Mouse (Mus musculus): ENCODE measurements around the gene Asb8. TPM values are rescaled to one million over a fixed set of nuclear protein-coding genes. Genes with fewer than 3 reads are reported as not detected.

Asb8 gene
- polyA plus RNA-seq, 1 experiment from 2014 or later: 54.9 TPM

DNA sequence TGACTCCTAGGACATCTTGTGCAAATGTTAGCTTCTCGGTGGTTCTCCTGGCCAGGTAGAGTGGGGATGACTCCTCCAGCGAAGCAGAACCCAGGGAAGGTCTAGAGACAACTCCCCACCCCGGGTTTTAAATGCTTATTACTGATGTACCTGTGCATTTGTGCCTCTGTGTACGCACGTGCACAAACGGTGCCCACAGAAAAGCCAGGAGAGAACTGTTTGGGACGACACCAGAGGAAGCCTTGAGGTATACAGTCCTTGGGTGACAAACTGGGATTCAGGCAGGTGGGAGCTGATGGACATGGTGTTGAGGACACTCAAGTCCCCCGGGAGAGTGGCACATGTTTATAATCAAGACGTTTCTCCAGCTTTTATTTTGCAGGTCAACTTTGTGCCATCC lies 5.5 kb upstream of the Asb8 start:
- H3K36me3 ChIP-seq: no peaks in the 10 kb centered on the region
- peak overlapping the region; percentile 10; the same call in 1 of the 2 replicates for H3K9ac ChIP-seq (replicated peaks)
- H3K9me3 ChIP-seq: no peaks in the 10 kb centered on the region
- H3K4me2 ChIP-seq (replicated peaks): peak overlapping the region; percentile 84
- ATAC-seq: no peak
- WGBS: 76% methylated on average over 9 of the region's 9 CpGs
- peaks cover 31% of the 10 kb centered on the region for H3K27me3 ChIP-seq
- peaks cover 62% of the 10 kb centered on the region for H3K4me1 ChIP-seq (replicated peaks)
- H3K27ac ChIP-seq: no peak overlapping the region
- peak overlapping the region; percentile 64 for H3K4me3 ChIP-seq (replicated peaks)

DNA sequence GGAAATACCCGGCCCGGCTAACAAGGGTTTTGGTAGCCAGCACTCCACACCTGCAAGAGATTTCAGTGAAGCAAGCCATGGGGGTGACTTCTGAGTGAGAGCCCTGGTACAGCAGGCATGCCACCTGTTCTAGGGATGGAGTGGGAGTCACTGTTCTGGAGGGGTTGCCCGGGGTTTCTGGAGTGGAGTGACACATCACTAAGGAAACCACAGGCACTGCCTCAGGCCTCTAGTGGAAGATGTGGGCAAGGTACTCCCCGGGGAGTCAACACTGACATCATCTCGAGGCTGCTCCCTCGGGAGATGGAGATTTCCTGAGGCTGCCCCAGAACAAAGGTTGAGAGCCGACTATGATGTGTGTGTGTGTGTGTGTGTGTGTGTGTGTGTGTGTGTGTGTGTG lies 4.9 kb upstream of the Asb8 start:
- no peaks in the 10 kb centered on the region for H3K36me3 ChIP-seq
- no peak overlapping the region for H3K27ac ChIP-seq
- H3K27me3 ChIP-seq: peaks cover 34% of the 10 kb centered on the region
- 33% methylated on average over 7 of the region's 7 CpGs for WGBS
- peaks cover 62% of the 10 kb centered on the region for H3K4me1 ChIP-seq (replicated peaks)
- peak overlapping the region; percentile 77; the same call in 1 of the 2 replicates for H3K9ac ChIP-seq (replicated peaks)
- peak overlapping the region; percentile 64 for H3K4me3 ChIP-seq (replicated peaks)
- H3K4me2 ChIP-seq (replicated peaks): peak overlapping the region; percentile 84
- no peak for ATAC-seq
- H3K9me3 ChIP-seq: no peaks in the 10 kb centered on the region

DNA sequence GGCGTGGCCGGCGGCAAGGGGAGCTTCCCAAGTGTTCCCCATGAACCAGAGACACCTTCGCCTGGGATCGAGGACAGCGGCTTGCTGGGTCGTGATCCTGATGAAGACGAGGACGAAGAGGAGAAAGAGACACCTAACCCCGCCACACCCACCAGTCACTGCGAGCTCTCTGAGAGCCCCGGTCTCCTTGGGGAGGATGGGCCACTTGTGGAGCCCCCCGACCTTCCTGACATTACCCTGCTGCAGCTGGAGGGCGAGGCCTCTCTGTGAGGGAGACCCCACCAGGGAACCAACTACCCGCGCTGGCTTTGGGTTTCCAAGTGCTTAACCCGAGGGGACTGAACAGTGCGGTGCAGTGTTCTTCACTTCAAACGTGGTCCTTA lies 3.2 kb upstream of the Asb8 start:
- Histone ChIP-seq H3K4me1 (replicated peaks) (peaks cover 58% of the 10 kb centered on the region), H3K27me3 (peaks cover 32% of the 10 kb centered on the region), H3K36me3 (no peaks in the 10 kb centered on the region), H3K4me2 (replicated peaks) (peak overlapping the region; percentile 84), H3K9me3 (no peaks in the 10 kb centered on the region), H3K4me3 (replicated peaks) (peak overlapping the region; percentile 64), H3K9ac (replicated peaks) (peak overlapping the region; percentile 77), H3K27ac (no peak overlapping the region; the same call in 1 of the 2 replicates)
- ATAC-seq: no peak
- 3% methylated on average over 19 of the region's 19 CpGs for WGBS

DNA sequence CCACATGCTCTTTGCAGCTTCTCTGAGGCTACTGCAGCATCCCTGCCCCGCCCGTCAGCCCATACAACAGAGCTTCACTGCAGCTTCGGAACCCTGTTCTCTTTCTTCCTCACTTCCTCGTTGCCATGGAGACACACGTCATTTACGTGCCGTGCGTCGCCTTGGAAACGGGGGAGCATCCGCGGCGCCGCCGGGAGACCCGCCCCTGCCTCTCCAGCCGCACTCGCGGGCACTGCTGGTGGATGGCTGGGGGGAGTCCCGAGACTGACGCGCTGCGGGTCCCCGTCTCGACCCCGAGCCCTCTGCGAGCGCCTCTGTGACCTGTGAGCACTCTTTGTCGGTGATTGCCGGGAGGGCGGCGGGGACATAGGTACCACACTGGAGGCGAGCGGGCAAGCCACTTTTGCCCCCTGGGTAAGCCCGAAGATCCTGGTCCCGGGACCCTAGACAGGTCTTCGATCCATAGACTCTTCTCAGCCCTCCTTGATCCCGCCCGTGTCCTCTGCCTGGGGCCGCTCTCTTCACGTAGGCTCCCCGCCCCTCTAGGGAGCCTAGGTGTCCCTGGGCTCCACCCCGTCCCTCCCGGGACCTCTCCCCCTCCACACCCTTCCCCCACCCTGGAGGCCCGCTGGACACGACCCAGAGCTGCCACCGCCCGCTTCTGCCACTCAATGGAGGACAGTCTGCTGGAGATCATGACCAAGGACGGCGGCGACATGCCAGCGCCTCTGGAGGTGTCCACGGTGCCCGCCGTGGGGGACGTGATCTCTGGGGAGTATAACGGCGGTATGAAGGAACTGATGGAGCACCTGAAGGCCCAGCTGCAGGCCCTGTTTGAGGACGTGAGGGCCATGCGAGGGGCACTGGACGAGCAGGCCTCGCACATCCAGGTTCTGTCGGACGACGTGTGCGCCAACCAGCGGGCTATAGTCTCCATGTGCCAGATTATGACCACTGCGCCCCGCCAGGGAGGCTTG lies 2.5 kb upstream of the Asb8 start:
- ATAC-seq: peak; percentile 96
- peaks cover 29% of the 10 kb centered on the region for H3K27me3 ChIP-seq
- WGBS: under 1% methylated on average over 69 of the region's 69 CpGs
- peak overlapping the region; percentile 77 for H3K9ac ChIP-seq (replicated peaks)
- no peaks in the 10 kb centered on the region for H3K36me3 ChIP-seq
- H3K27ac ChIP-seq: peak overlapping the region; percentile 97
- peak overlapping the region; percentile 84 for H3K4me2 ChIP-seq (replicated peaks)
- H3K4me1 ChIP-seq (replicated peaks): peaks cover 54% of the 10 kb centered on the region
- H3K4me3 ChIP-seq (replicated peaks): peak overlapping the region; percentile 64
- H3K9me3 ChIP-seq: no peaks in the 10 kb centered on the region

DNA sequence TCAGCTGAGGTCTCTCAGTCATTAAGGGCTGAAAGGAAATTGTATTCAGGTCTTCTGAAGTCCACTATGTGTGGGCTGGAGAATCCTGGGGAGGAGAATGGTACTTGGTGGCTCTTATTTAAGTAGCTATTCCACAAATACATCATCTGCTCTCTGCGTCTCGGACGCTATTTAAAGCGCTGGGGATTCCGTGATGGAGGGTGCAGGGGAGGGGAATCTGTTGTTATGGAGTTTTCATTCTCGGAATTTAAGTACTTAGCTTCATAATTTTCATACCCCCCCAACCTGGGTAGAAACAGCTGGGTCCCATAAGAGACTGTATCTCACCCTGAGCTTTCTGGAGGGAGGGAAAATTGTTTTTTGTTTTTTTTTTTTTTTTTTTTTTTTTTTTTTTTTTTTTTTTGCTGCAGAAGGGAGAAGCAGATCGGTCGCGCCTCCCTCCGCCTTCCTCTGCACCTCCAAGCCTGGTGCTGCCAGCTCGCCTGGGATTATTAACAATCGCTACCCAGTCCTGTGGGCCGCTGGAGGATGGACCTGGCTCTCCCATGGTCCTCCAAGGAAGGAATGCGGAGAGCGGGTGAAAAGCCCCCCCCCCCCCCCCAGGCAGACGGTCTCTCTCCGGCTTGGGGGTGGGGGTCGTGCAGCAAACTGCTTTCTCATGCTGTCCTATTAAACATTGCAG lies 1.7 kb upstream of the Asb8 start, which contains the start of gene Ccdc184:
Gene Ccdc184 (plus strand): TSS at position 196 of the 682 bp plus-strand sequence.
- H3K9me3 ChIP-seq: no peaks in the 10 kb centered on the region
- H3K27me3 ChIP-seq: peaks cover 29% of the 10 kb centered on the region
- peaks cover 50% of the 10 kb centered on the region for H3K4me1 ChIP-seq (replicated peaks)
- peak within 1 kb of the TSS; percentile 84 for H3K4me2 ChIP-seq (replicated peaks)
- peak within 1 kb of the TSS; percentile 64 for H3K4me3 ChIP-seq (replicated peaks)
- WGBS: under 1% methylated on average over 18 of the region's 18 CpGs
- no peaks in the 10 kb centered on the region for H3K36me3 ChIP-seq
- H3K27ac ChIP-seq: peak within 1 kb of the TSS; percentile 97
- ATAC-seq: peak; percentile 86
- H3K9ac ChIP-seq (replicated peaks): peak within 1 kb of the TSS; percentile 77

DNA sequence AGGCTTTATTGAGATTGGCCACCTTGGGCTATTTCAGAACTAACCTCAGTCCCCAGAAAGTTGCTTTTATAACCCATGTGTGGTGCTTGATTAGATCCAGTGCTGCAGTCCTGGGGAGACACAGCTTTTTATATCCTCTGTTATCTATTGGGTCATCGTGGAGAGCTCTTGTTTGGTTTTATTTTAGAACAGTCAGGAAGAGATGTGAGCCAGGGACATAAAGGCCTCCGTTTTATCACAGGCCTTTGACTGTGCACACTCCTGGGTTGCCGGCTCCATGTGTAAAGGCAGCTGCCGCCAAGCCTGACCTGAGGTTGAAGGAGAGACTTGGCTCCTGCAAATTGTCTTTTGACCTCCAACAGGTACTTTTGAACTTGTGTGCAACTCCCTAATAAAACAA lies 2.9 kb downstream of the Asb8 start:
- no peak overlapping the region for H3K4me2 ChIP-seq (replicated peaks)
- H3K4me1 ChIP-seq (replicated peaks): peaks cover 9% of the 10 kb centered on the region
- H3K36me3 ChIP-seq: no peaks in the 10 kb centered on the region
- H3K27ac ChIP-seq: no peak overlapping the region
- H3K4me3 ChIP-seq (replicated peaks): no peak overlapping the region
- H3K9ac ChIP-seq (replicated peaks): no peak overlapping the region
- 85% methylated on average over 4 of the region's 4 CpGs for WGBS
- H3K27me3 ChIP-seq: peaks cover 6% of the 10 kb centered on the region
- no peak for ATAC-seq
- H3K9me3 ChIP-seq: no peaks in the 10 kb centered on the region

DNA sequence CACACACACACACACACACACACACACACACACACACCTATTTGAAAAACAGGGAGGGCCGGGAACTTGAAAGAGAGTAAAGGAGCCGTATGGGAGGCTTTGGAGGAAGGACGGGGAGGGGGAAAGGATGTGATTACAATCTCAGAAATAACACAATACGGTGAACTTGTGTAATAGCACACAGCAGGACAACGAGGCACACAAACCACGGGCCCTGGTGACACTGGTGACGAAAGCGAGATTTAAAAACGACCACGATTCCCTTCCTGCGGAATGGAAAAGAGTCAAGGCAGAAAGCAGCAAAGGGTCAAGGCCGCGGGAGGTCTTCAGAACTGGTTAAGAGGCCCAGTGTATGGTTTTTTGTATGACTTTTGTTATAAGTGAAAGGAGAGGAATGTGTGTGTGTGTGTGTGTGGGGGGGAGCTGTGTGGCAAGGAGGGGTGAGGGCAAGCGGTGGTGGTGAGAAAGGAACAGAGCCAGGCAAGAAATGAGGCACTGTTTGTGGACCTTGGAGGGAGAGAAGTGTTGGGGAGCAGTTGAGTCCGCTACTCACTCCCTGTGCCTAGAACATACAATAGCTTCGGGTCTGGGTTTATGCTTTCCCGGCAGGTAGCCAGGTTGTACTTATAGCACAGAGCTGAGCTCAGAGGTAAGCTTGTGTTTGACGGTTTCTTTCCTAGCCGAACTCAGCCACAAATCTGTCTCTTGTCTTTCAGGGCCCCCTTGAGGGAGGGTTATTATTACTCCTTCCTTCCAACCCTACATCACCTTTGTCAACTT lies 4.2 kb downstream of the Asb8 start:
- H3K27me3 ChIP-seq: peaks cover 6% of the 10 kb centered on the region
- H3K9me3 ChIP-seq: no peaks in the 10 kb centered on the region
- H3K4me3 ChIP-seq (replicated peaks): no peak overlapping the region
- H3K9ac ChIP-seq (replicated peaks): no peak overlapping the region
- H3K27ac ChIP-seq: no peak overlapping the region
- H3K4me2 ChIP-seq (replicated peaks): no peak overlapping the region
- ATAC-seq: no peak
- H3K36me3 ChIP-seq: no peaks in the 10 kb centered on the region
- WGBS: 60% methylated on average over 19 of the region's 19 CpGs
- peaks cover under 1% of the 10 kb centered on the region; the same call in 1 of the 2 replicates for H3K4me1 ChIP-seq (replicated peaks)

DNA sequence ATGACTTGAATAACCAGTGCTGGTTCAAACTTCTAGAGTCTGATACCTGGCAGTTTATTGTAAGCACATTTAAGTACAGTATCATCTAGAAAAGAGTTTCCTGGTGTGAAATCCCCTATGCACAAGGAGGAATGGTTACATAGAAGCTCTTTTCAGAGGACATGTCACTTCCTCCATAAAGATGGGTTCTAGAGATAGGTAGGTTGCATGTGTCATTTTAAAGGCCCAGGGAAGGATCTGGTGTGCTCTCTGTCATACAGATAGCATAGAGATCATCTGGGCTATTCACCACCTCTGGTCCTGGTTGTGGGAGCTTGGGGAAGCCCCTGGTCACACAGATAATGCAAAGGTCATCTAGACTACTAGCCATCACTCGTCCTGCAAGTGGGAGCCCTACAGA lies 8.2 kb downstream of the Asb8 start:
- H3K9ac ChIP-seq (replicated peaks): no peak overlapping the region
- no peak overlapping the region for H3K4me2 ChIP-seq (replicated peaks)
- 78% methylated on average over 1 of the region's 1 CpGs for WGBS
- no peaks in the 10 kb centered on the region for H3K36me3 ChIP-seq
- H3K4me3 ChIP-seq (replicated peaks): no peak overlapping the region
- no peaks in the 10 kb centered on the region for H3K27me3 ChIP-seq
- H3K27ac ChIP-seq: no peak overlapping the region
- no peaks in the 10 kb centered on the region for H3K9me3 ChIP-seq
- ATAC-seq: no peak
- H3K4me1 ChIP-seq (replicated peaks): no peaks in the 10 kb centered on the region

DNA sequence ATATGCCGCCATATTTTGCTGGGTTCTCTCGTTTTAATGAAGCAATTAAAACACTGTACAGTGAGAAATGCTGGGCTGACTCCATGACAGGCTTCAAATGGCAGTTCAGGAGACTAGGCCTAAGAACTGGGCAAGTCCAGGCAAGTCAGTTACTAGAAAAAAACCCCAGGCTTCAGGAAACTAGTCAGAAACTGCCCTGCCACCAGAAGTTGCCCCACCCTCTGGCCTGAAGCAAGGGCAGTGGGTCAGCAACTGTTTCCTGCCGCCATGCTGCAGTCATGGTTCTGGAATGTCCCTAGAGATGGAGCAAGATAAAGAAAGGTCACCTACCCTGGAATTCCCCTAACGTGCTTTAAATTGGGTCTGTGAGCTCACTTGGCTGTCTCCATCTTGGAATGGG lies 9.5 kb downstream of the Asb8 start:
- ATAC-seq: no peak
- H3K36me3 ChIP-seq: no peaks in the 10 kb centered on the region
- H3K9me3 ChIP-seq: no peaks in the 10 kb centered on the region
- no peaks in the 10 kb centered on the region for H3K4me1 ChIP-seq (replicated peaks)
- H3K9ac ChIP-seq (replicated peaks): no peak overlapping the region
- no peak overlapping the region for H3K27ac ChIP-seq
- 73% methylated on average over 4 of the region's 4 CpGs for WGBS
- H3K27me3 ChIP-seq: no peaks in the 10 kb centered on the region
- no peak overlapping the region for H3K4me3 ChIP-seq (replicated peaks)
- H3K4me2 ChIP-seq (replicated peaks): no peak overlapping the region

DNA sequence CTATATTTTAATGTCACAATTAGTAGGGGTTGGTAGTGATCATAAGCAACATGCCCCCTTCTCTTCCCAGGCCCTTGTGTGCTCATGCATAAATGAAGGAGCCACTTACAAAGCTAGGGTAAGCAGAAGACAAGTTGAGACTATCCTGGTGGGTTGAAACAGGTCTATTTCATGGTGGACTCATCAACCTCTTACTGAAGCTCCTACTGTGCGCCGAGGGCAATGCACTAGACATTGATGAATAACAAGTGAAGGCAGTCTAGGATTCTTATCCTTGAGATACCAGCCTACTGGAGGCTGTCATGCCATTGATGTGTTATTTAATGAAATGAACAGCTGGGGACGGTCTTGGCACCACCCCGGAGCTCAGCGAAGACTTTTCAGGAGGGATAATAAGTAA lies 10.2 kb downstream of the Asb8 start:
- Histone ChIP-seq H3K9me3 (no peaks in the 10 kb centered on the region), H3K4me3 (replicated peaks) (no peak overlapping the region), H3K4me2 (replicated peaks) (no peak overlapping the region), H3K27me3 (no peaks in the 10 kb centered on the region), H3K4me1 (replicated peaks) (no peaks in the 10 kb centered on the region), H3K27ac (no peak overlapping the region), H3K36me3 (no peaks in the 10 kb centered on the region), H3K9ac (replicated peaks) (no peak overlapping the region)
- no peak for ATAC-seq
- WGBS: 95% methylated on average over 5 of the region's 5 CpGs

DNA sequence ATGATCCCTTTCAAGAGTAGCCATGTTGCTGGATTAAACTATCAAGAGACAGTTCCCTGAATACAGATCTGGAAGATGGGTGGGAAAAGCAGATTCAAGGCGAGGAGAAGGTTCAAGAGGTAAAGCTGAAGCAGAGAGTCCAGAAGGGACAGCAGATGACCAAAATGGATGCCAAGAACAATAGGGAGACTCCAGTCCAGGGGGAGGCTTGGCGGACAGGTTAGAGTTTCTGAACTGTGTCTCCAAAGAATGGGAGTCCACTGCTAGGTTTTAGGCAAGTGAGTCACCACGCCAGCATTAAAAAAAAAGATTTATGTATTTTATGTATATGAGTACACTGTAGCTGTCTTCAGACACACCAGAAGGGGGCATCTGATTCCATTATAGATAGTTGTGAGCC lies 10.8 kb downstream of the Asb8 start:
- no peaks in the 10 kb centered on the region for H3K27me3 ChIP-seq
- H3K4me1 ChIP-seq (replicated peaks): no peaks in the 10 kb centered on the region
- no peak overlapping the region for H3K4me2 ChIP-seq (replicated peaks)
- H3K9ac ChIP-seq (replicated peaks): no peak overlapping the region
- no peak overlapping the region for H3K27ac ChIP-seq
- H3K36me3 ChIP-seq: no peaks in the 10 kb centered on the region
- no peaks in the 10 kb centered on the region for H3K9me3 ChIP-seq
- 83% methylated on average over 3 of the region's 3 CpGs for WGBS
- H3K4me3 ChIP-seq (replicated peaks): no peak overlapping the region
- no peak for ATAC-seq
